Mouse (Mus musculus) megakaryocyte, embryonic 14.5 days (primary cell): Measurements from ENCODE around the gene Podxl.
"Not testable (repeated sequence)": the region's sequence is repeated elsewhere in the genome, so short reads cannot be mapped to it uniquely, and the experiment has no call there.

Experiments used
- FLI1 ChIP-seq: IDR thresholded peaks from 2 replicates; pipeline ENCODE4 v1.6.1; 2012; ENCODE audit warnings: low read length, inconsistent platforms, mixed read lengths
- GATA1 ChIP-seq: IDR thresholded peaks from 3 replicates; pipeline ENCODE4 v1.6.1; 2012; ENCODE audit warnings: mixed read lengths, low read length, inconsistent platforms, borderline replicate concordance

- TF ChIP-seq GATA1, FLI1: not testable (repeated sequence)
Measured at GRCm38 (mm10) chr6:31561948-31562347, 1.8 kb downstream of the Podxl start.
